Mouse (Mus musculus) embryonic facial prominence, embryonic 14.5 days (tissue): ENCODE data around the gene Ndst2. TPM values are rescaled to one million over a fixed set of nuclear protein-coding genes. Genes with fewer than 3 reads are reported as not detected.
A peak's percentile ranks its signal among the peaks of the same experiment; 100 is the strongest.

Experiments
- ATAC-seq: fragments of 200-750 bp; cut with Nextera tagmentation; 2 replicates; pipeline ENCODE4 v1.8.0; 2017; ENCODE audit warnings: low read depth, moderate number of reproducible peaks, moderate TSS enrichment
- DNase-seq: peaks from one replicate; pipeline ENCODE4 v3.0.0-alpha.2; 2015; ENCODE audit warnings: low spot score
- H3K27ac ChIP-seq: fragments of 300-500 bp; sonication (generic); replicated peaks from 2 replicates; pipeline ENCODE4 v1.5.1; 2014; ENCODE audit warnings: low read depth, mild to moderate bottlenecking, low read length, moderate library complexity
- H3K27me3 ChIP-seq: fragments of 300-500 bp; sonication (generic); replicated peaks from 2 replicates; pipeline ENCODE4 v1.6.1; 2014; ENCODE audit warnings: low read length; ENCODE audit not compliant: control insufficient read depth, insufficient read depth
- H3K36me3 ChIP-seq: fragments of 300-500 bp; sonication (generic); 2 replicates; pipeline ENCODE4 v1.6.1; 2014; ENCODE audit warnings: low read length, mixed read lengths; ENCODE audit not compliant: control insufficient read depth, insufficient read depth
- H3K4me1 ChIP-seq: fragments of 300-500 bp; sonication (generic); 2 replicates; pipeline ENCODE4 v1.6.1; 2014; ENCODE audit warnings: antibody characterized with exemption, low read length; ENCODE audit not compliant: control insufficient read depth, insufficient read depth
- H3K4me2 ChIP-seq: fragments of 300-500 bp; sonication (generic); 2 replicates; pipeline ENCODE4 v1.6.1; 2014; ENCODE audit warnings: low read depth, mild to moderate bottlenecking, low read length, moderate library complexity, mixed read lengths
- H3K4me3 ChIP-seq: fragments of 300-500 bp; sonication (generic); 2 replicates; pipeline ENCODE4 v1.5.1; 2014; ENCODE audit warnings: low read depth, mild to moderate bottlenecking, low read length
- H3K9ac ChIP-seq: fragments of 300-500 bp; sonication (generic); 2 replicates; pipeline ENCODE4 v1.6.1; 2014; ENCODE audit warnings: low read depth, mild to moderate bottlenecking, low read length, moderate library complexity, mixed read lengths
- H3K9me3 ChIP-seq: fragments of 300-500 bp; sonication (generic); 2 replicates; pipeline ENCODE4 v1.6.1; 2016; ENCODE audit warnings: low read length; ENCODE audit not compliant: control insufficient read depth
- WGBS: fragments of 180-500 bp; shearing (Covaris S2); extraction: QIAGEN DNeasy Blood & Tissue Kit; methylation state at CpG from one replicate; pipeline ENCODE4 v1.1.7; 2014; 5-methylcytosine and 5-hydroxymethylcytosine counted together
- polyA plus RNA-seq: library from polyadenylated mRNA; unstranded; fragments of >200 nt; fragmentation: Nextera tagmentation; extraction: Ambion mirVana; gene quantifications from 2 replicates; pipeline ENCODE4 v1.2.1, GENCODE M21; 2014

The Ndst2 gene
- polyA plus RNA-seq, 1 experiment from 2014 or later, result 33.7 TPM

DNA sequence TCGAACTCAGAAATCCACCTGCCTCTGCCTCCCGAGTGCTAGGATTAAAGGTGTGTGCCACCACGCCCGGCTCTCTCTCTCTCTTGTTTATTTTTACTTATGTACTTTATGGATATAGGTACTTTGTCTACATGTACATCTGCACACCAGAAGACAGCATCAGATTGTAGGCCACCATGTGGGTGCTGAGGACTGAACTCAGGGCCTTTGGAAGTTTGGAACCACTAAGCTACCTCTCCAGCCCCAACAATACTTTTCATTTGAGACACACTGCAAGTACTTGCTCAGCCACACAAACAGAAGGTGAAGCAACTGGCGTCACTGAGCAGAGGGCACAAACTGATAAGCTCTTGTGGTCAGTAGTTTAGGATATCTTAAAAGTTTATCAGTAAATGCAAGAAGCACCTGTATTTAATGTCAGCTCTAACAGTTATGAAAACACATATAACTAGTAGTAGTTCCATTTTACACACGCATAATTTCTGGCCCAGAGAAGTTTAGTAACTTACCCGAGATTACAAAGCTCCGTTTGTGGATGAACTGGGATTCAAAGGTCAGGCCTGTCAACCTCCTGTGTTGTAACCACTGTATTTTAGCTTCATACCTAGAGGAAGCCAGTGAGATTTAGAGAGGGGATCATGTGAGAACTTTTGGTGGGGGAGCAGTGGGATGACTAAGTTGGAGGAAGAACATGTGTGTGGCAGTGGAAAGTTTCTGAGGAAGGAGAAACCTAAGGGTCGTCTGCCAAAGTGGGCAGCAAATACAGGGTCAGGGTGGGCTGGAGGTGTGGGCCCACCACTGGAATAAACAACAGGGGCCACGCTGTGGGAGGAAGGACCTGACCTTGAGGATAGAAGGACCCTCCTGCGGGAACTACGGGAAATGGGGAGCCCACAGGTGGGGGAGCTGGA lies 1.1 kb downstream of the Ndst2 start:
- no peaks in the 10 kb centered on the region for H3K9me3 ChIP-seq
- H3K36me3 ChIP-seq, result peaks cover 70% of the 10 kb centered on the region
- H3K4me1 ChIP-seq, result peaks cover 13% of the 10 kb centered on the region
- H3K27me3 ChIP-seq, result no peaks in the 10 kb centered on the region
- peak overlapping the region; percentile 84 for H3K4me3 ChIP-seq
- H3K9ac ChIP-seq, result peak overlapping the region; percentile 95
- ATAC-seq (no peak), DNase-seq (no peak)
- peak overlapping the region; percentile 88 for H3K27ac ChIP-seq
- WGBS, result 46% methylated on average over 12 of the region's 12 CpGs
- peak overlapping the region; percentile 66 for H3K4me2 ChIP-seq

DNA sequence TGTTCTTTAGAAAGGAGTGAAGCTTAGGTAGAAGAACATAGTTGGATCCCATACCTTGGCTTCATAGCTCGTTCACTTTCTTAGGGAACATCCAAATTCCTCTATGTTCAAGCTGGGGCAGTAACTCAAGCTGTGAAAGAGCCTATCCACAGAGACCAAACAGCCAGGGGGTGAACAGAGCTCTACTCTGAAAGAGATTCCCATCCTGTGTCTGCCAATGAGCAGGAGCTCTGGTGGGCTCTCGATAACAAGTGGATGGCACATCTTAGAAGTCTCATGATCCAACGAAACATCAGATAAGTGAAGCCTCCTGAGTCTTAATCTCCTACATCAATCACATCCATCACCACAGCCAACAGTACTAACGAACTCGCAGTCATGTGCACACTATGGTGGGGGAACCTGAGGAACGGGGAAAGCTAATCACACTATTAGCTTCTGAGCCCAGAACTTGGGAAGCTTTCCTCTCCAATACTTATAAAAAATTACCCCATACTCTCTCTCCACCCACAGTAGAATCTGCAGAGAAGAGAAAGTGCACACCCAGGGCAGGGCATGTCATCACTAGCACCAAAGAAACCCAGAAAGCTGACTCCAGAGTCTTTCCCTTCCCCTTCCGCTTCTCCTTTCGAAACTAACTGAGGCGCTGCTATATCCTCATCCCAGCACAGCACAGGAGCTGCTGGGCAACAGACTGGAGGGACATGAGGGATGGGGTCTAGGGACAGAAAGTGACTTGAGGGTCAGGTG lies 3.3 kb downstream of the Ndst2 start:
- Histone ChIP-seq H3K4me1 (peaks cover 13% of the 10 kb centered on the region), H3K9ac (no peak overlapping the region), H3K27ac (no peak overlapping the region), H3K36me3 (peaks cover 76% of the 10 kb centered on the region), H3K4me2 (no peak overlapping the region), H3K9me3 (no peaks in the 10 kb centered on the region), H3K4me3 (no peak overlapping the region), H3K27me3 (no peaks in the 10 kb centered on the region)
- ATAC-seq (no peak), DNase-seq (no peak)
- WGBS, result 85% methylated on average over 9 of the region's 9 CpGs

DNA sequence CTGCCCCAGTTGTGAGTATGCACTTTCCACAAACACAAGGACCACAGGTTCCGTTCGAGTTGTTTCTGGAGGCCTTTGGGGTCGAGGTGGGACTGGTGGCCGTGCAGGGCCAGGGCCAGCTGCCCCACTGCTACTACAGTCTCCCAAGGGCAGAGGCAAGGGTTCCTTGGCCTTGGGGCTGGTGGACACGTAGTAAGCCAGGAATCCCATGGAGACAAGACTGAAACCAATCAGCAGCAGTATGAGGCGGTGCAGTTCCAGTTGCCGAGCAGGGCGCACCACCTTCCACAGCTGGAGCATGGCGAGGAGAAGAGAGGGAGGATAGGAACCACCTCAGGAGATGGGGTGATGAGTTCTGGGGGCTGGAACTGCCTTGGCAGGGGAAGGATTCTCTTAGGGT lies 4.5 kb downstream of the Ndst2 start:
- no peak for ATAC-seq
- no peak overlapping the region for H3K4me3 ChIP-seq
- no peaks in the 10 kb centered on the region for H3K9me3 ChIP-seq
- 91% methylated on average over 9 of the region's 9 CpGs for WGBS
- no peak overlapping the region for H3K27ac ChIP-seq
- peaks cover 9% of the 10 kb centered on the region for H3K4me1 ChIP-seq
- no peak overlapping the region for H3K4me2 ChIP-seq
- H3K36me3 ChIP-seq, result peaks cover 77% of the 10 kb centered on the region
- no peak overlapping the region for H3K9ac ChIP-seq
- DNase-seq, result no peak
- no peaks in the 10 kb centered on the region for H3K27me3 ChIP-seq

DNA sequence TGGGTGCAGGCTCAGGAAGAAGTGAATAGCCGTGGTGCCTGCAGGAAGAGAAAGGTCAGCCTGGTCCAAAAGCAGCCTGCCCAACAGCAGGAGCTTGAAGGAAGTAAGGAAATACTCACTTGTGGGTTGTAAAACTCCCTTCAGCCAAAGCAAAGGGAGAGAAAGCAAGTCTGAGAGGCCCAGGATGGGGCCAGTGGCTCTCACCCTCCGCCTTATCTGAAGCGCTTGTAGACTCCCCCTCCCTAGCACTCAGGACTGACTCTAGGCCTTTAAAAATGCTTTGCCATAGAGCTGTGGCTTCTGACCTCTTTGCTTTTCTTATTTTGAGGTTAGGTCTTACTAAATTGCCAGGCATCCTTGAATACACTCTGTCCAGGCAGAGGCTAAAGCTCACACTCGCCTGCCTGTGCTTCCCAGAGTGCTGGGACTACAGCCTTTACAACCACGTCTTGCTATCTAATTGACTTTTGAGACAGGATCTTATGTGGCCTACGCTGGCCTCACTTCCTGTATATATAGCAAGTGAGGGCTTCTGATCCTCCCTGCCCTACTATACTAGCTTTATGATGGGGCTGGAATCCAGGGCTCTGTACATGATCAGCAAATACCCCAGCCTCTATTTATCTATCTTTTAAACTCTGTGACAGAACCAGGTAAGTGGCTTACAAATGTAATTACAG lies 8.6 kb downstream of the Ndst2 start:
- ATAC-seq (no peak), DNase-seq (no peak)
- Histone ChIP-seq H3K27me3 (no peaks in the 10 kb centered on the region), H3K9me3 (no peaks in the 10 kb centered on the region), H3K4me2 (no peak overlapping the region), H3K4me1 (no peaks in the 10 kb centered on the region), H3K4me3 (no peak overlapping the region), H3K27ac (no peak overlapping the region), H3K36me3 (peaks cover 98% of the 10 kb centered on the region), H3K9ac (no peak overlapping the region)
- WGBS, result 85% methylated on average over 6 of the region's 6 CpGs

DNA sequence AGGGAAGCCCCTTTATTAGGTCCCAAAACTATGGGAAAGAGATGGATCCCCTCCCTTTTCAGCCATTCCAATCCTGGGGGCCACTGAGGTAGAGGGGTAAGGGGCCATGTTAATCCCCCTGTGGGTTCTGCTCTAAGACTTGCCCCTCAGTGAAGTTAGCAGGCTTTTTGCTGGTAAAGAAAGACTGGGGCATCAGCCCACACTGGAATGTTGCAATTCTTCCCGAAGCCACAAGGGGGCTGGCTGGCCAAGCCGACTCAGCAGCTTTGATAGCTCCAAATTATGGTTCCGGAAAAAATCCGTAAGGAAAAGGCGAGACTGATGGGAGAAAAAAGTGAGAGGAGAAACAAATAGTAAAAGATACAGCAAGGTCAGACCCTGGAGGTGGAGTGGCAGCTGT lies 10.3 kb downstream of the Ndst2 start:
- DNase-seq (peak; percentile 64), ATAC-seq (no peak)
- WGBS, result 29% methylated on average over 5 of the region's 5 CpGs
- H3K27me3 ChIP-seq, result no peaks in the 10 kb centered on the region
- no peaks in the 10 kb centered on the region for H3K4me1 ChIP-seq
- no peak overlapping the region for H3K4me2 ChIP-seq
- H3K9me3 ChIP-seq, result no peaks in the 10 kb centered on the region
- H3K27ac ChIP-seq, result no peak overlapping the region
- peaks cover 99% of the 10 kb centered on the region for H3K36me3 ChIP-seq
- no peak overlapping the region; the same call in 1 of the 2 replicates for H3K9ac ChIP-seq
- no peak overlapping the region for H3K4me3 ChIP-seq

DNA sequence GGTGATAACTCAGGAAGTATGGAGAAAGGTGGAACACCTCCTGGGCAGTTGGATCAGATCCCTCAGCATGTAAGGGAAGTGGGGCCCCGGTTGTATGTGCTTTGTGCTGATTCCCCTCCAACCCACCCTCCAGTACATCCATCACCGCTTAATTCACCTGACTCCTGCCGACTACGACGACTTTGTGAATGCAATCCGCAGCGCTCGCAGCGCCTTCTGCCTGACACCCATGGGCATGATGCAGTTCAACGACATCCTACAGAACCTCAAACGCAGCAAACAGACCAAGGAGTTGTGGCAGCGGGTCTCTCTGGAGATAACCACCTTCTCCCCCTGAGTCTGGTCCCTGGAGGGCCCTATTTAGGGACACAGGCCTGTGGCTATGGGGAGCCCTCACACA lies 11.4 kb downstream of the Ndst2 start:
- no peak overlapping the region for H3K4me3 ChIP-seq
- H3K36me3 ChIP-seq, result peaks cover 99% of the 10 kb centered on the region
- no peak overlapping the region for H3K27ac ChIP-seq
- H3K4me1 ChIP-seq, result no peaks in the 10 kb centered on the region
- WGBS, result 92% methylated on average over 12 of the region's 12 CpGs
- H3K27me3 ChIP-seq, result no peaks in the 10 kb centered on the region
- DNase-seq, result no peak
- no peak overlapping the region for H3K4me2 ChIP-seq
- H3K9ac ChIP-seq, result no peak overlapping the region
- ATAC-seq, result no peak
- H3K9me3 ChIP-seq, result no peaks in the 10 kb centered on the region

DNA sequence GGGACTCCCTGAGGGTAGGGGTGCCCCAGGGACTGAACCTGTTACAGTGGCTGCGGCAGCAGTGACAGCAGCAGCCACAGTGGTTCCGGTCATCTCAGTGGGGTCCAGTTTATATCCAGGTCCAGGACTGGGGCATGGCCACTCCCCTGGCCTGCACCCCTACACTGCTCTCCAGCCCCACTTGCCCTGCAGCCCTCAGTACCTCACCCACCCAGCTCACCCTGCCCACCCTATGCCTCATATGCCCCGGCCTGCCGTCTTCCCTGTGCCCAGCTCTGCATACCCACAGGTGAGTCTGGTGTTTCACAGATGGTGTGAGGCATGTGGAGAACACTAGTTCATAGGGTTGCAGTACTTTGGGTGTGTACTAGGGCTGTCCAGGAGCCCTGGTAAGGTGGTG lies 13.0 kb downstream of the Ndst2 start:
- Histone ChIP-seq H3K9ac (no peak overlapping the region), H3K36me3 (peaks cover 99% of the 10 kb centered on the region), H3K4me1 (no peaks in the 10 kb centered on the region), H3K9me3 (no peaks in the 10 kb centered on the region), H3K27me3 (no peaks in the 10 kb centered on the region), H3K27ac (no peak overlapping the region), H3K4me2 (no peak overlapping the region), H3K4me3 (no peak overlapping the region)
- 82% methylated on average over 4 of the region's 4 CpGs for WGBS
- ATAC-seq (no peak), DNase-seq (no peak)

DNA sequence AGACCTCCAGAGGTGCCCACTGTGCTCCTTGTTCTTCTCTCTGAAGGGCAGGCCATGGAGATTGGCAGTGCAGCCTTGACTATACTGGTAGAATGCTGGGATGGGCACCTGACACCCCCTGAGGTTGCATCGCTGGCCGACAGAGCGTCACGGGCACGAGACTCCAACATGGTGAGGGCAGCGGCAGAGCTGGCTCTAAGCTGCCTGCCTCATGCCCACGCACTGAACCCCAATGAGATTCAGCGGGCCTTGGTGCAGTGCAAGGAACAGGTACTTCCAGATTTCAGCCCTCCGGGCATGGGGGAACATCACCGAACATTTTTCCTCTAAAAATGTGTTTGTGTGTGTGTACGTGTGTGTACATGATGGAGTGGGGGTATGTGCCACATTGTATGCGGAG lies 14.6 kb downstream of the Ndst2 start:
- Histone ChIP-seq H3K9me3 (no peaks in the 10 kb centered on the region), H3K27ac (no peak overlapping the region), H3K4me1 (no peaks in the 10 kb centered on the region), H3K4me3 (no peak overlapping the region), H3K36me3 (peaks cover 99% of the 10 kb centered on the region), H3K9ac (no peak overlapping the region), H3K27me3 (no peaks in the 10 kb centered on the region), H3K4me2 (no peak overlapping the region)
- DNase-seq (no peak), ATAC-seq (no peak)
- 90% methylated on average over 12 of the region's 12 CpGs for WGBS
